15 mouse cellular contexts compared by ENCODE assay signal in genomic region chr11:113981088-113981487, GRCm38 (mm10).
DNase-seq lines count a peak whose midpoint lies in the region; ATAC-seq lines count a peak whose summit lies in the region.
"Had no signal": no experiment of that assay in that cellular context is flagged by ENCODE, and none has a peak within 500 bp of the region (broad histone marks: within the 10 kb centered on the region; RNA-seq: fewer than 3 reads in every experiment).

No protein-coding gene starts in this region.

- no peak overlapping the region for H3K9ac ChIP-seq in heart, embryonic 12.5 days
- no peak overlapping the region for H3K9ac ChIP-seq in forebrain, embryonic 13.5 days
- H3K9ac ChIP-seq in hindbrain, embryonic 14.5 days = no peak overlapping the region
- H3K9ac ChIP-seq in midbrain, embryonic 16.5 days (ENCODE audit: low read depth, low read length) = no peak overlapping the region
- H3K9ac ChIP-seq: embryonic facial prominence, embryonic 13.5 days; limb, embryonic 15.5 days had no signal

- no peak overlapping the region for H3K4me3 ChIP-seq in heart, embryonic 12.5 days
- H3K4me3 ChIP-seq in forebrain, embryonic 13.5 days = no peak overlapping the region
- H3K4me3 ChIP-seq in hindbrain, embryonic 14.5 days (replicated peaks; ENCODE audit: low read length) = no peak overlapping the region
- no peak overlapping the region for H3K4me3 ChIP-seq in midbrain, embryonic 16.5 days (ENCODE audit: low read depth, low read length)
- H3K4me3 ChIP-seq: embryonic facial prominence, embryonic 13.5 days; limb, embryonic 15.5 days had no signal

- peaks cover 30% of the 10 kb centered on the region for H3K4me1 ChIP-seq in heart, embryonic 12.5 days (replicated peaks)
- H3K4me1 ChIP-seq in forebrain, embryonic 13.5 days = peaks cover 43% of the 10 kb centered on the region
- H3K4me1 ChIP-seq in hindbrain, embryonic 14.5 days (replicated peaks; ENCODE audit: control insufficient read depth, insufficient read depth, low read length) = peaks cover 31% of the 10 kb centered on the region
- H3K4me1 ChIP-seq in midbrain, embryonic 16.5 days (ENCODE audit: control insufficient read depth, insufficient read depth, low read length) = peaks cover 14% of the 10 kb centered on the region; the same call in 1 of the 2 replicates

- 56% methylated on average over 6 of the region's 6 CpGs for WGBS in heart, embryonic 12.5 days
- 47% methylated on average over 6 of the region's 6 CpGs for WGBS in forebrain, embryonic 13.5 days
- WGBS in hindbrain, embryonic 14.5 days = 60% methylated on average over 6 of the region's 6 CpGs
- 66% methylated on average over 6 of the region's 6 CpGs for whole genome bisulfite sequencing in midbrain, embryonic 16.5 days

- no peaks in the 10 kb centered on the region for H3K36me3 ChIP-seq in heart, embryonic 12.5 days
- no peaks in the 10 kb centered on the region for H3K36me3 ChIP-seq in forebrain, embryonic 13.5 days (ENCODE audit: poor library complexity, severe bottlenecking)
- H3K36me3 ChIP-seq in hindbrain, embryonic 14.5 days (replicated peaks; ENCODE audit: control insufficient read depth, insufficient read depth) = no peaks in the 10 kb centered on the region
- H3K36me3 ChIP-seq in midbrain, embryonic 16.5 days (ENCODE audit: control insufficient read depth, insufficient read depth, low read length) = no peaks in the 10 kb centered on the region
- H3K36me3 ChIP-seq: embryonic facial prominence, embryonic 13.5 days; limb, embryonic 15.5 days had no signal

- no peaks in the 10 kb centered on the region; the same call in 1 of the 2 replicates for H3K9me3 ChIP-seq in heart, embryonic 12.5 days (replicated peaks)
- H3K9me3 ChIP-seq in forebrain, embryonic 13.5 days (replicated peaks) = no peaks in the 10 kb centered on the region
- no peaks in the 10 kb centered on the region for H3K9me3 ChIP-seq in hindbrain, embryonic 14.5 days (ENCODE audit: control insufficient read depth, low read length)
- no peaks in the 10 kb centered on the region for H3K9me3 ChIP-seq in midbrain, embryonic 16.5 days (replicated peaks; ENCODE audit: control insufficient read depth, low read length, poor library complexity, severe bottlenecking)
- H3K9me3 ChIP-seq: embryonic facial prominence, embryonic 13.5 days; limb, embryonic 15.5 days had no signal

- no peak overlapping the region for H3K4me2 ChIP-seq in heart, embryonic 12.5 days
- H3K4me2 ChIP-seq in forebrain, embryonic 13.5 days = peak overlapping the region; percentile 33
- no peak overlapping the region for H3K4me2 ChIP-seq in hindbrain, embryonic 14.5 days (replicated peaks)
- H3K4me2 ChIP-seq in midbrain, embryonic 16.5 days (ENCODE audit: low read length) = no peak overlapping the region
- H3K4me2 ChIP-seq: embryonic facial prominence, embryonic 13.5 days; limb, embryonic 15.5 days had no signal

- H3K27ac ChIP-seq in heart, embryonic 12.5 days (ENCODE audit: poor library complexity, severe bottlenecking) = 0 out of 2 replicates have a peak overlapping the region, but pooled peaks have one; percentile 22
- peak overlapping the region; percentile 89 for H3K27ac ChIP-seq in forebrain, embryonic 13.5 days
- H3K27ac ChIP-seq in hindbrain, embryonic 14.5 days = peak overlapping the region; percentile 20
- 0 out of 2 replicates have a peak overlapping the region, but pooled peaks have one; percentile 31 for H3K27ac ChIP-seq in midbrain, embryonic 16.5 days (ENCODE audit: low read length)
- H3K27ac ChIP-seq: embryonic facial prominence, embryonic 13.5 days; limb, embryonic 15.5 days had no signal

- ATAC-seq in heart, embryonic 12.5 days (ENCODE audit: insufficient number of reproducible peaks, low FRiP score) = no peak
- ATAC-seq in forebrain, embryonic 13.5 days = no peak
- no peak for ATAC-seq in hindbrain, embryonic 14.5 days (ENCODE audit: low FRiP score)
- ATAC-seq in midbrain, embryonic 16.5 days = no peak

- no peaks in the 10 kb centered on the region for H3K27me3 ChIP-seq in heart, embryonic 12.5 days (replicated peaks)
- H3K27me3 ChIP-seq in forebrain, embryonic 13.5 days = peaks cover 8% of the 10 kb centered on the region
- no peaks in the 10 kb centered on the region for H3K27me3 ChIP-seq in hindbrain, embryonic 14.5 days (ENCODE audit: control insufficient read depth, insufficient read depth, low read length)
- no peaks in the 10 kb centered on the region for H3K27me3 ChIP-seq in midbrain, embryonic 16.5 days (ENCODE audit: control insufficient read depth, insufficient read depth, low read depth, low read length)
- H3K27me3 ChIP-seq: embryonic facial prominence, embryonic 13.5 days had no signal

- DNase-seq in heart, adult 8-10 months (ENCODE audit: low spot score) = no peak
- DNase-seq in hindbrain, embryonic 14.5 days (ENCODE audit: low spot score) = no peak
- DNase-seq in right cerebral cortex, postnatal 25 days = no peak
- DNase-seq in kidney, adult 9 months = no peak
- DNase-seq in embryo, embryonic 9.5 days (ENCODE audit: extremely low spot score) = no peak
- DNase-seq: B cell, adult 2 months; cerebellum, postnatal 36 days; kidney, adult 18-20 months; lung, adult 2 months; right cerebral cortex, adult 18-20 months had no signal

Comparison
In these comparisons a context has a peak if more than half of its experiments do, and no peak if none do; other contexts are left out.
1. H3K27ac ChIP-seq: peak in every context shown above with its lines; median percentile 89 in forebrain, embryonic 13.5 days; 31 in midbrain, embryonic 16.5 days; 22 in heart, embryonic 12.5 days; 20 in hindbrain, embryonic 14.5 days.